Mouse (Mus musculus) ES-E14 (cell line): Measurements from ENCODE around the gene Tbc1d4. TPM values are rescaled to one million over a fixed set of nuclear protein-coding genes. Genes with fewer than 3 reads are reported as not detected.
A peak's percentile ranks its signal among the peaks of the same experiment; 100 is the strongest.

Source experiments
- DNase-seq: peaks from one replicate; pipeline ENCODE4 v3.0.0-alpha.2; 2013; ENCODE audit warnings: low read depth, low spot score
- H3K27ac ChIP-seq: 2 replicates; pipeline ENCODE4 v1.5.1; 2012; ENCODE audit warnings: low read depth, mild to moderate bottlenecking, low read length, moderate library complexity, mixed read lengths; ENCODE audit not compliant: poor library complexity, insufficient read depth, severe bottlenecking
- H3K36me3 ChIP-seq: 2 replicates; pipeline ENCODE4 v1.6.1; 2012; ENCODE audit warnings: mild to moderate bottlenecking, low read length, moderate library complexity, mixed read lengths; ENCODE audit not compliant: control insufficient read depth, poor library complexity, insufficient read depth, severe bottlenecking
- H3K4me1 ChIP-seq, 2 experiments: fragments of 150-350 bp in 1 of 2; sonication (generic) in 1 of 2; 2 replicates each; pipeline ENCODE4 v1.6.1; 2012; ENCODE audit warnings: low read length in 2 of 2, mild to moderate bottlenecking in 1 of 2, mixed read lengths in 1 of 2; ENCODE audit not compliant: control insufficient read depth in 2 of 2, insufficient read depth in 2 of 2, poor library complexity in 1 of 2
- H3K4me3 ChIP-seq, 2 experiments: fragments of 150-350 bp in 1 of 2; sonication (generic) in 1 of 2; 2 replicates each; pipeline ENCODE4 v1.5.1; 2012; ENCODE audit warnings: low read length in 2 of 2, low read depth in 1 of 2, mild to moderate bottlenecking in 1 of 2, mixed read lengths in 1 of 2; ENCODE audit not compliant: insufficient read depth in 1 of 2, poor library complexity in 1 of 2, severe bottlenecking in 1 of 2
- H3K9ac ChIP-seq: 2 replicates; pipeline ENCODE4 v1.6.1; 2012; ENCODE audit warnings: low read depth, mild to moderate bottlenecking, low read length, mixed read lengths; ENCODE audit not compliant: poor library complexity, insufficient read depth, severe bottlenecking
- H3K9me3 ChIP-seq: fragments of 150-350 bp; sonication (generic); 2 replicates; pipeline ENCODE4 v1.6.1; 2012; ENCODE audit warnings: low read depth, mild to moderate bottlenecking, low read length; ENCODE audit not compliant: control insufficient read depth, insufficient read depth
- CHD2 ChIP-seq: IDR thresholded peaks from 2 replicates; pipeline ENCODE4 v1.6.1; 2014; ENCODE audit warnings: mild to moderate bottlenecking, low read depth, low read length, inconsistent platforms
- HCFC1 ChIP-seq: IDR thresholded peaks from 2 replicates; pipeline ENCODE4 v1.6.1; 2012; ENCODE audit warnings: low read length, inconsistent platforms, borderline replicate concordance; ENCODE audit not compliant: insufficient read depth
- MAFK ChIP-seq: IDR thresholded peaks from 2 replicates; pipeline ENCODE4 v1.6.1; 2014; ENCODE audit warnings: mild to moderate bottlenecking, low read depth, low read length, inconsistent platforms; ENCODE audit not compliant: insufficient read depth
- ZC3H11A ChIP-seq: IDR thresholded peaks from 2 replicates; pipeline ENCODE4 v1.6.1; 2012; ENCODE audit warnings: low read depth, mild to moderate bottlenecking, inconsistent platforms, low read length, borderline replicate concordance
- ZNF384 ChIP-seq: IDR thresholded peaks from 2 replicates; pipeline ENCODE4 v1.6.1; 2012; ENCODE audit warnings: low read depth, low read length, inconsistent platforms
- in situ Hi-C, 2 experiments: fragments of 600-800 bp; cut with MboI; formaldehyde crosslinking; loops; one replicate each; pipeline ENCODE4 v1.15.1; 2025; ENCODE audit warnings: low sequenced_read_pairs in 2 of 2, inconsistent platforms in 1 of 2; ENCODE audit not compliant: unreplicated experiment in 2 of 2
- total RNA-seq: library from RNA; depleted of rRNA; stranded (reverse); fragments of 300-350 nt; gene quantifications from 2 replicates; pipeline ENCODE4 v1.2.3, GENCODE M21; 2012; rRNA removed

The Tbc1d4 gene
- 1.1 and 1.8 TPM in 2 replicates for total RNA-seq

DNA sequence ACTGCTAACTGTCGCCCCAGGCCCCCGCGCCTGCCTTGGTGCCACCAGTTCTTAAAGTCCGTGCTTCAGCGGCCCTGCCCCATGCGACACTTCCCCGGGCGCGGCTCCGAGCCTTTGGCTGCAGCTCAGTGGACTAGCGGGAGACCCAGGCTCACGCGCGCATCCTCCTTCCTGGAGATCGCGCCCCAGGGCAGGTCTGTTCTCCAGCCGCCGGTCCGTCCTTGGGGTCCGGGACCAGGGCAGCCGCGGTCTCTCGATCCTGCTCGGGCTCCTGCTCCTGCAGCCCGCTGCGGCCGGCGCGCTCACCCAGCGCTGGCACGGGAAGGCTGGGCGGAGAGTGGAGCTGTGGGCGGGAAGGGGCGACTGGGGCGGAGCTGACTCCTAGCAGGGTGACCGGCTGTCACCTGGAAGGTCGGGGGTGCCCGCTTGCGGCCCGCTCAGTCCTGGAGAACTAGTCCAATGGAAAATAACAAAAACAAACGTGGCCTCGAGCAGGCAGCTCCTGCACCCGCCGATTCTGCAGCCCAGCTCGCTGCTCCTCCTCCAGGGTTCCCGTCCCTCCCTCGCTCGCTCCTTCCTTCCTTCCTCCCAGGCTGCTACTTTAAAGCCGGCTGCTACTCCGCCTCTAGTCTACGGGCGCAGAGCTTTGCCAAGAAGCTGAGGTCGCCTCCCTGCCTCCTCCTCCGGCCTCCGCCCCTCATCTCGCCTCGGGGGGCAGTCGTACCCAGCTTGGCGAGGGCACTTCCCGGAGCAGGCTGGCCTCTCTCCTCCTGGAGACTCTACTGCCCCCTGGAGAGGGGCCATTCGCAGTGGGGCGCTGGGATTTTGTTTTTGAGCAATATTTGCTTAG is at the start of gene Tbc1d4:
Gene Tbc1d4 (minus strand): TSS at position 673 of the 850 bp plus-strand sequence.
- Histone ChIP-seq H3K9me3 (no peaks in the 10 kb centered on the region), H3K9ac (peak within 1 kb of the TSS; percentile 51), H3K4me3 (peak within 1 kb of the TSS; percentile 60 to 68), H3K36me3 (no peaks in the 10 kb centered on the region), H3K27ac (no peak within 1 kb of the TSS), H3K4me1 (0 out of 4 replicates have a peak, but pooled peaks cover 0 to 4% of the 10 kb centered on the region in 2 experiments)
- TF ChIP-seq ZC3H11A, result no peak
- TF ChIP-seq CHD2, result no peak
- no peak for TF ChIP-seq HCFC1
- TF ChIP-seq MAFK, result no peak
- no peak for TF ChIP-seq ZNF384
- DNase-seq, result peak; percentile 60
- in situ Hi-C loops, result no loop called here

DNA sequence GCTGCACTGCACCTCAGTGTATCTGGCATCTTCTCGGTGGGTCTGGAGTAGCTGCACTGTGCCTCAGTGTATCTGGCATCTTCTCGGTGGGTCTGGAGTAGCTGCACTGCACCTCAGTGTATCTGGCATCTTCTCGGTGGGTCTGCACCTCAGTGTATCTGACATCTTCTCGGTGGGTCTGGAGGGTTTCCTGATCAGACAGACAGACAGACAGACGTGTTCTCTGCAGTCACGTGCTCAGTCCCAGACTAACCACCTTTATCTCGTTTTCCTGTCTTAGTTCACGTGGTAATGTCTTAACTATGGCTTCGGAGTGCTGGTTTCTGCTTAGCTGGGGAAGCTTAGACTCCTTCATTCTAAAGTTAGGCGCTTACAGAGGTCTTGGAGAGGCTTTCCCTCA is 47.3 kb upstream of the Tbc1d4 start:
- peaks cover 5% of the 10 kb centered on the region; the same call in 1 of the 2 replicates for H3K36me3 ChIP-seq
- H3K4me1 ChIP-seq, result peaks cover 0 to 4% of the 10 kb centered on the region in 2 experiments; a peak in 2 of 4 replicates
- no peaks in the 10 kb centered on the region for H3K9me3 ChIP-seq
- no peak overlapping the region for H3K27ac ChIP-seq
- no peak for TF ChIP-seq MAFK
- TF ChIP-seq CHD2, result no peak
- TF ChIP-seq ZC3H11A, result no peak
- peak; percentile 80 for TF ChIP-seq HCFC1
- no peak for TF ChIP-seq ZNF384
- in situ Hi-C loops, result no loop called here
- H3K4me3 ChIP-seq, result peak overlapping the region; percentile 42 to 50; a peak in 3 of 4 replicates
- no peak for DNase-seq
- peak overlapping the region; percentile 43; the same call in 1 of the 2 replicates for H3K9ac ChIP-seq

DNA sequence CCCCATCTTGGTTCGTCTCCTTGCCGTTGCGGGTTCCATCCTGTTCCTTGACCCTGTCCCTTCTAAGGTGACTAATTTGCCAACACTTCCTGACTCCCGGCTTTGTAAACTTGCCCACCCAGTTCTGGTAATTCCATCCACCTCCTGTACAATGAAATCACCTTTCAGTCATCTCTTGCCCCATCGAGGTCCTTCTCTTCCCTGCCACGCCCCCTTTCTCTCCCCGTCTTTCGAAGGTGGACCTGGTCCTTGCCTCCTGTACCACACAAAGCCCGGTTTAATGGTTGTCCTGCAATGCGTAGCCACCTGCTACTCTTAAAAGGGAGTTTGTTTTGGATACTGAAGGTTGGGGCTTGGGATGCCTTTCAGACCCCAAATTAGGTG is 45.5 kb upstream of the Tbc1d4 start:
- in situ Hi-C loops, result no loop called here
- Histone ChIP-seq H3K27ac (0 out of 2 replicates have a peak overlapping the region, but pooled peaks have one; percentile 23), H3K9me3 (no peaks in the 10 kb centered on the region), H3K9ac (peak overlapping the region; percentile 87), H3K4me3 (peak overlapping the region; percentile 38 to 90), H3K4me1 (no peaks in the 10 kb centered on the region; a peak in 1 of 4 replicates), H3K36me3 (no peaks in the 10 kb centered on the region)
- TF ChIP-seq MAFK (no peak), ZC3H11A (no peak), HCFC1 (no peak), CHD2 (no peak), ZNF384 (no peak)
- DNase-seq, result no peak

DNA sequence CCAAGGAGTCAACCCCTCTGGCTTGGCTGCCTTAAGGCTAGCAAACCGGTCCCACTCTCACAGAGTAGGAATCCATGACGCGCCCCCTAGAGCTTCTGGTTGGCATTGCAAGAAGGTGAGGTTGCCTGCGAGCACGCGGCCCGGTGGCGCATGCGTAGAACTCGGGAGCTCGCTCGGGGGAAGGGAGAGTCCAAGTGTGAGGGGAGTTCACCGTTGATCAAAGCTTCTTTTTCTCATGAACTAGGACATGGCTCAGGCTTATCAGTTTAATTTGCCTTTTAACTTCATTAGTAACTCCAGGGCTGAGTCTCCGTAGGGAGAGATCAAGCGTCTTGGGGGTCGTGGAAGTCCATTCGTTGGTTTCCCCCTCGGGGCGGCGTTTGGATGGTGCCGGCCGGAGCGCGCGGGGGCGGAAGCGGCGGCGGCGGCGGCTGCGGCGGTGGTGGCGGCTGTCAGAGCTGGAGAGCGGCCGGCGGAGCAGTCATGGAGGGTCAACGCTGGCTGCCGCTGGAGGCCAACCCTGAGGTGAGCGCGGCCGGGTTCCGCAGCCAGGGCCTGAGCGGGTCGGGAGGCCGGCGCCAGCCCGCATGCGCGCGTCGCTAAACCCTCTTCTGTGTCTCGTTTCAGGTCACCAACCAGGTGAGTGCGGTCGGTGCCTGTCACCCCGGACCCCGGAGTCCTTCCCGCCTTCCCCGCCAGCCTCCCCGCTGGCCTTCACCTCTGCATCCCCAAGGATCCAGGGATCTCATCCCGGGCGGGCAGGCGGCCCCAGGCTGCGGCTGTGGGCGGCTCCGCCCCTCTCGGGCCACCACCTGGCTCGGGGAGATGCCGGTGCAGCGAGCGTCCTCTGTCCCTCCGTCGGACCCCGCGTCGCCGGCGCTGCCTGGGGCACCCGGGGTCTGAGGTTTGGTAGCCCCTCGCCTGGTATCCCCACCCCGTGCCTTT is 44.9 kb upstream of the Tbc1d4 start, which contains the start of gene Uchl3:
Gene Uchl3 (plus strand): TSS at position 387 of the 945 bp plus-strand sequence.
- in situ Hi-C loops, result no loop called here
- Histone ChIP-seq H3K4me3 (peak within 1 kb of the TSS; percentile 38 to 90), H3K4me1 (no peaks in the 10 kb centered on the region; a peak in 1 of 4 replicates), H3K9me3 (no peaks in the 10 kb centered on the region), H3K36me3 (no peaks in the 10 kb centered on the region), H3K9ac (peak within 1 kb of the TSS; percentile 87), H3K27ac (peak within 1 kb of the TSS; percentile 23; the same call in 1 of the 2 replicates)
- TF ChIP-seq HCFC1, result 0 out of 2 replicates have a peak, but pooled peaks have one; percentile 19
- TF ChIP-seq ZC3H11A, result no peak
- peak; percentile 95 for DNase-seq
